In the genomic region with DNA sequence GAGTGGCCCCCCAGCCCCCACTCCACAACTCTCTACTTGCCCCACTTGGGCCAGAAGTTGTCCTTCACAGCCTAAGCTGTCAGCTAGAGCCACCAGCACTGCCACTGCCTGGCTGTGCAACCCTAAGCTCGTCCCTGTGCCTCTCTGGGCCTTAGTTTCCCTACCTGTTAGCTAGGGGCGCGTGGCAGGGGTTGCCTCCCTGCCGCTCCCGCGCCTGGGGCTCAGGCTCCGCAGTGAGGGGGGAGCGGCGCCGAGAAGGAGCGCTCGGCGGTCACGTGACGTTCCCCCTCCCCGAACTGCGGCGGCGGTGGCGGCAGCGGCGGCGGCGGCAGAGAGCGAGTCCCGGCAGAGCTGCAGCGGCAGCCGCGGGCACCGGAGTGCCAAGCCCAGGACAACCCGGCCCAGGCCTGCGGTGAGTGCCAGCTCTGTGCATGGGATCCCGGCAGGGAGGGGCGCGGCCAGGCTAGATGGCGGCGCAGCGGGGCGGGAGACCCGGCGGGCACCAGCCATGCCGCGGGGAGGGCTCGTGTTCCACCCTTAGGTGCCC, we compare ENCODE assay signal across 8 mouse cellular contexts. TPM values are rescaled to one million over a fixed set of nuclear protein-coding genes. Genes with fewer than 3 reads are reported as not detected.
A peak's percentile ranks its signal among the peaks of the same experiment; 100 is the strongest.
DNase-seq lines count a peak whose midpoint lies in the region; ATAC-seq and TF ChIP-seq lines count a peak whose summit lies in the region.

A gene (plus strand): TSS at position 294 of the 547 bp plus-strand sequence.

- intact Hi-C loops in heart, adult 2 months (cut with DNase I): no loop called here

- TF ChIP-seq POLR2A in liver, adult 2 months (IDR thresholded peaks at IDR 0.05; ENCODE audit: extremely low read depth, insufficient read depth, low read length): no peak
- peak; percentile 61; the same call in 1 of the 2 replicates for TF ChIP-seq POLR2A in cerebellum, adult 2 months (IDR thresholded peaks at IDR 0.05; ENCODE audit: borderline replicate concordance, insufficient read depth, low read length)
- TF ChIP-seq POLR2A in heart, adult 2 months (IDR thresholded peaks at IDR 0.05; ENCODE audit: insufficient read depth, low read depth, low read length): no peak

- peaks cover 13% of the 10 kb centered on the region for H3K27me3 ChIP-seq in liver, adult 2 months (ENCODE audit: control insufficient read depth, insufficient read depth, low read length)
- H3K27me3 ChIP-seq in cerebellum, adult 2 months (ENCODE audit: control insufficient read depth, insufficient read depth, low read length): no peaks in the 10 kb centered on the region
- peaks cover 2% of the 10 kb centered on the region for H3K27me3 ChIP-seq in heart, adult 2 months (ENCODE audit: control insufficient read depth, insufficient read depth, low read length)
- peaks cover 10% of the 10 kb centered on the region; the same call in 1 of the 2 replicates for H3K27me3 ChIP-seq in kidney, postnatal 0 days (ENCODE audit: insufficient read depth, low read length)
- peaks cover 60% of the 10 kb centered on the region for H3K27me3 ChIP-seq in liver, embryonic 12.5 days (replicated peaks)
- H3K27me3 ChIP-seq in neural tube, embryonic 13.5 days: peaks cover 22% of the 10 kb centered on the region

- ATAC-seq in kidney, postnatal 0 days (replicated peaks; ENCODE audit: low FRiP score, low read depth): peak; percentile 25; the same call in 1 of the 2 replicates
- ATAC-seq in liver, embryonic 12.5 days: no peak
- ATAC-seq in neural tube, embryonic 13.5 days (ENCODE audit: low read depth): peak; percentile 67

- TF ChIP-seq EP300 in heart, adult 2 months (IDR thresholded peaks at IDR 0.05; ENCODE audit: insufficient read depth, low read depth, low read length): no peak

- H3K9ac ChIP-seq in liver, adult 2 months (ENCODE audit: low read depth, low read length): peak within 1 kb of the TSS; percentile 41; the same call in 1 of the 2 replicates
- peak within 1 kb of the TSS; percentile 35 for H3K9ac ChIP-seq in heart, adult 2 months (ENCODE audit: low read depth, low read length)
- peak within 1 kb of the TSS; percentile 57 for H3K9ac ChIP-seq in kidney, postnatal 0 days (ENCODE audit: low read depth, low read length)
- peak within 1 kb of the TSS; percentile 13; the same call in 1 of the 2 replicates for H3K9ac ChIP-seq in liver, embryonic 12.5 days
- peak within 1 kb of the TSS; percentile 79 for H3K9ac ChIP-seq in neural tube, embryonic 13.5 days

- H3K4me2 ChIP-seq in kidney, postnatal 0 days (ENCODE audit: low read length): peak within 1 kb of the TSS; percentile 90
- peak within 1 kb of the TSS; percentile 68 for H3K4me2 ChIP-seq in liver, embryonic 12.5 days
- peak within 1 kb of the TSS; percentile 72 for H3K4me2 ChIP-seq in neural tube, embryonic 13.5 days

- H3K27ac ChIP-seq in liver, adult 2 months (replicated peaks; ENCODE audit: insufficient read depth, low read depth, low read length): no peak within 1 kb of the TSS
- H3K27ac ChIP-seq in cerebellum, adult 2 months (ENCODE audit: insufficient read depth, low read length): peak within 1 kb of the TSS; percentile 95
- no peak within 1 kb of the TSS for H3K27ac ChIP-seq in heart, adult 2 months
- 0 out of 2 replicates have a peak within 1 kb of the TSS, but pooled peaks have one; percentile 4 for H3K27ac ChIP-seq in kidney, postnatal 0 days
- H3K27ac ChIP-seq in liver, embryonic 12.5 days: no peak within 1 kb of the TSS
- 0 out of 2 replicates have a peak within 1 kb of the TSS, but pooled peaks have one; percentile 34 for H3K27ac ChIP-seq in neural tube, embryonic 13.5 days (replicated peaks)

- H3K36me3 ChIP-seq in liver, adult 2 months (ENCODE audit: control insufficient read depth, insufficient read depth, low read length): no peaks in the 10 kb centered on the region
- H3K36me3 ChIP-seq in heart, adult 2 months (ENCODE audit: control insufficient read depth, insufficient read depth, low read length): no peaks in the 10 kb centered on the region
- H3K36me3 ChIP-seq in kidney, postnatal 0 days (ENCODE audit: insufficient read depth, low read length): no peaks in the 10 kb centered on the region
- no peaks in the 10 kb centered on the region for H3K36me3 ChIP-seq in liver, embryonic 12.5 days
- H3K36me3 ChIP-seq in neural tube, embryonic 13.5 days: no peaks in the 10 kb centered on the region

- no peak for TF ChIP-seq CTCF in liver, adult 2 months (IDR thresholded peaks at IDR 0.05; ENCODE audit: low read depth, low read length)
- no peak for TF ChIP-seq CTCF in cerebellum, adult 2 months (IDR thresholded peaks at IDR 0.05; ENCODE audit: borderline replicate concordance, insufficient read depth, low read depth, low read length)
- no peak for TF ChIP-seq CTCF in heart, adult 2 months (IDR thresholded peaks at IDR 0.05)
- TF ChIP-seq CTCF in kidney, postnatal 0 days (IDR thresholded peaks at IDR 0.05; ENCODE audit: low read depth): no peak

- 2% methylated on average over 38 of the region's 44 CpGs for WGBS in liver, adult 2 months
- under 1% methylated on average over 44 of the region's 44 CpGs for WGBS in cerebellum, adult 2 months
- 1% methylated on average over 36 of the region's 44 CpGs for WGBS in heart, adult 2 months
- under 1% methylated on average over 44 of the region's 44 CpGs for WGBS in kidney, postnatal 0 days
- 2% methylated on average over 36 of the region's 44 CpGs for WGBS in liver, embryonic 12.5 days (ENCODE audit: insufficient replicate concordance)
- under 1% methylated on average over 44 of the region's 44 CpGs for WGBS in neural tube, embryonic 13.5 days

- peak within 1 kb of the TSS; percentile 33; the same call in 1 of the 2 replicates for H3K4me3 ChIP-seq in liver, adult 2 months (ENCODE audit: insufficient read depth, low read depth, low read length)
- H3K4me3 ChIP-seq in cerebellum, adult 2 months (replicated peaks; ENCODE audit: insufficient read depth, low read depth, low read length): peak within 1 kb of the TSS; percentile 85
- peak within 1 kb of the TSS; percentile 44 for H3K4me3 ChIP-seq in heart, adult 2 months
- peak within 1 kb of the TSS; percentile 47 for H3K4me3 ChIP-seq in kidney, postnatal 0 days (replicated peaks; ENCODE audit: low read depth, low read length)
- H3K4me3 ChIP-seq in liver, embryonic 12.5 days: peak within 1 kb of the TSS; percentile 48
- peak within 1 kb of the TSS; percentile 56 for H3K4me3 ChIP-seq in neural tube, embryonic 13.5 days

- H3K4me1 ChIP-seq in liver, adult 2 months (ENCODE audit: control insufficient read depth, insufficient read depth, low read length): no peaks in the 10 kb centered on the region
- H3K4me1 ChIP-seq in cerebellum, adult 2 months (ENCODE audit: control insufficient read depth, insufficient read depth, low read length): peaks cover 55% of the 10 kb centered on the region
- peaks cover 3% of the 10 kb centered on the region; the same call in 1 of the 2 replicates for H3K4me1 ChIP-seq in heart, adult 2 months (ENCODE audit: control insufficient read depth, insufficient read depth, low read length)
- H3K4me1 ChIP-seq in kidney, postnatal 0 days (replicated peaks; ENCODE audit: insufficient read depth, low read length): 0 out of 2 replicates have a peak, but pooled peaks cover 17% of the 10 kb centered on the region
- H3K4me1 ChIP-seq in liver, embryonic 12.5 days: peaks cover 9% of the 10 kb centered on the region; the same call in 1 of the 2 replicates
- peaks cover 53% of the 10 kb centered on the region for H3K4me1 ChIP-seq in neural tube, embryonic 13.5 days (replicated peaks)

- no peaks in the 10 kb centered on the region for H3K79me2 ChIP-seq in liver, adult 2 months (ENCODE audit: control insufficient read depth, insufficient read depth, low read length)
- no peaks in the 10 kb centered on the region for H3K79me2 ChIP-seq in heart, adult 2 months (replicated peaks; ENCODE audit: control insufficient read depth, insufficient read depth, low read length)

- H3K9me3 ChIP-seq in kidney, postnatal 0 days (replicated peaks; ENCODE audit: low read length): no peaks in the 10 kb centered on the region
- H3K9me3 ChIP-seq in liver, embryonic 12.5 days (replicated peaks): no peaks in the 10 kb centered on the region
- H3K9me3 ChIP-seq in neural tube, embryonic 13.5 days: no peaks in the 10 kb centered on the region

- no peak for DNase-seq in liver, adult 2 months (ENCODE audit: extremely low read depth, low read depth, low spot score)
- DNase-seq in liver: no peak
- peak; percentile 86 to 89 for DNase-seq in cerebellum, adult 2 months
- DNase-seq in heart, adult 2 months: peak; percentile 55
- DNase-seq in kidney, postnatal 0 days (ENCODE audit: low spot score): peak; percentile 27
- no peak for DNase-seq in spleen, adult 18-20 months

RNA-seq across cellular contexts. Expression of the gene that starts here (rescaled TPM):
- 2.9 and 5.2 TPM in 2 replicates for total RNA-seq in liver, adult 2 months (2014; rRNA removed)
- polyA plus RNA-seq in liver, adult 2 months (2012; rRNA removed): 5.8 and 11.5 TPM in 2 replicates
- polyA plus RNA-seq in cerebellum, adult 2 months (2012; rRNA removed): 396 and 425 TPM in 2 replicates
- 10 to 100 TPM; 14.7 to 15.6 TPM for total RNA-seq in heart, adult 2 months (2021)
- 33.6 and 35.9 TPM in 2 replicates for polyA plus RNA-seq in heart, adult 2 months (2012; rRNA removed)
- polyA plus RNA-seq in kidney, postnatal 0 days (2015; fragmentation: Nextera tagmentation; extraction: Ambion mirVana): 28.5 and 30.6 TPM in 2 replicates
- polyA plus RNA-seq in liver, embryonic 12.5 days (2016; fragmentation: Nextera tagmentation; extraction: Ambion mirVana): 2.2 and 2.3 TPM in 2 replicates
- 39.5 and 51.2 TPM in 2 replicates for polyA plus RNA-seq in neural tube, embryonic 13.5 days (2015; fragmentation: Nextera tagmentation; extraction: Ambion mirVana)

Comparison
In these comparisons a context has a peak if more than half of its experiments do, and no peak if none do; other contexts are left out.
1. DNase-seq: peak in cerebellum, adult 2 months (2 of 2), heart, adult 2 months (2 of 2) and kidney, postnatal 0 days (single experiment); none in liver, adult 2 months (single experiment), liver (single experiment) and spleen, adult 18-20 months (0 of 2).
2. H3K27ac ChIP-seq: peak in cerebellum, adult 2 months (single experiment), kidney, postnatal 0 days (single experiment) and neural tube, embryonic 13.5 days (single experiment); none in liver, adult 2 months (single experiment), heart, adult 2 months (single experiment) and liver, embryonic 12.5 days (single experiment).
3. H3K4me3 ChIP-seq: peak in every context shown above with its lines; median percentile 85 in cerebellum, adult 2 months; 56 in neural tube, embryonic 13.5 days; 48 in liver, embryonic 12.5 days; 47 in kidney, postnatal 0 days; 44 in heart, adult 2 months; 33 in liver, adult 2 months.
4. H3K9ac ChIP-seq: peak in every context shown above with its lines; median percentile 79 in neural tube, embryonic 13.5 days; 57 in kidney, postnatal 0 days; 41 in liver, adult 2 months; 35 in heart, adult 2 months; 13 in liver, embryonic 12.5 days.
5. Peak in every context shown above with its lines, with median percentiles within 50 percentile points of each other: H3K4me2 ChIP-seq.